Mouse (Mus musculus) stomach, embryonic 16.5 days (tissue): Measurements from ENCODE around the gene Pnp2. TPM values are rescaled to one million over a fixed set of nuclear protein-coding genes. Genes with fewer than 3 reads are reported as not detected.

Experiments used
- ATAC-seq: fragments of 200-750 bp; cut with Nextera tagmentation; 2 replicates; pipeline ENCODE4 v1.8.0; 2017; ENCODE audit warnings: moderate number of reproducible peaks, moderate TSS enrichment; ENCODE audit not compliant: insufficient read depth, low FRiP score
- H3K27ac ChIP-seq: fragments of 300-500 bp; sonication (generic); 2 replicates; pipeline ENCODE4 v1.5.1; 2014; ENCODE audit warnings: low read length
- H3K27me3 ChIP-seq: fragments of 300-500 bp; sonication (generic); 2 replicates; pipeline ENCODE4 v1.6.1; 2014; ENCODE audit warnings: low read length, control low read depth, mixed read lengths; ENCODE audit not compliant: control insufficient read depth, insufficient read depth
- H3K36me3 ChIP-seq: fragments of 300-500 bp; sonication (generic); 2 replicates; pipeline ENCODE4 v1.6.1; 2014; ENCODE audit warnings: low read length; ENCODE audit not compliant: control insufficient read depth, insufficient read depth
- H3K4me1 ChIP-seq: fragments of 300-500 bp; sonication (generic); 2 replicates; pipeline ENCODE4 v1.6.1; 2014; ENCODE audit warnings: low read length, control low read depth, mixed read lengths; ENCODE audit not compliant: control insufficient read depth, insufficient read depth
- H3K4me2 ChIP-seq: fragments of 300-500 bp; sonication (generic); 2 replicates; pipeline ENCODE4 v1.6.1; 2014; ENCODE audit warnings: low read depth, low read length, mixed read lengths
- H3K4me3 ChIP-seq: fragments of 300-500 bp; sonication (generic); replicated peaks from 2 replicates; pipeline ENCODE4 v1.5.1; 2014; ENCODE audit warnings: mild to moderate bottlenecking, low read length
- H3K9ac ChIP-seq: fragments of 300-500 bp; sonication (generic); 2 replicates; pipeline ENCODE4 v1.6.1; 2014; ENCODE audit warnings: low read length
- H3K9me3 ChIP-seq: fragments of 300-500 bp; sonication (generic); replicated peaks from 2 replicates; pipeline ENCODE4 v1.6.1; 2016; ENCODE audit warnings: low read length, control low read depth; ENCODE audit not compliant: control insufficient read depth
- WGBS: fragments of 180-500 bp; shearing (Covaris S2); extraction: QIAGEN DNeasy Blood & Tissue Kit; methylation state at CpG from one replicate; pipeline ENCODE4 v1.1.7; 2014; 5-methylcytosine and 5-hydroxymethylcytosine counted together
- polyA plus RNA-seq: library from polyadenylated mRNA; unstranded; fragments of >200 nt; fragmentation: Nextera tagmentation; extraction: Ambion mirVana; gene quantifications from 2 replicates; pipeline ENCODE4 v1.2.1, GENCODE M21; 2015

The Pnp2 gene
- polyA plus RNA-seq, 1 experiment from 2014 or later, result 1.6 TPM

DNA sequence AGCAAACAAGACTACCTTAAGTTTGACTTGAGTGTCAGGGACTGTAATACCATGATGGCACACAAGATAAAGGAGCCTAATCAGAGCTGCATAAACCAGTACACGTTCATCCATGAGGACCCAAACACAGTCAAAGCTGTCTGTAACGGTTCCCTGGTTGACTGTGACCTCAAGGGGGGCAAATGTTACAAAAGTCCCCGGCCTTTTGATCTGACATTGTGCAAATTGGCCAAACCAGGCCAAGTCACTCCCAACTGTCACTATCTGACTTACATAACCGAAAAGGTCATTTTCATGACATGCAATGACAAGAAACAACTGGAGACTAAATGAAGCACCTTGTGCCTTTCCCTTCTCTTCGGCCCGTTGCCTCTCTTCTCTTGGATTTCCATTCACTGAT is 53.8 kb downstream of the Pnp2 start:
- H3K4me1 ChIP-seq, result peaks cover 5% of the 10 kb centered on the region; the same call in 1 of the 2 replicates
- H3K36me3 ChIP-seq, result no peaks in the 10 kb centered on the region
- 79% methylated on average over 6 of the region's 6 CpGs for WGBS
- no peak overlapping the region for H3K9ac ChIP-seq
- H3K4me2 ChIP-seq, result no peak overlapping the region
- H3K27ac ChIP-seq, result peak overlapping the region; percentile 80; the same call in 1 of the 2 replicates
- no peaks in the 10 kb centered on the region; the same call in 1 of the 2 replicates for H3K9me3 ChIP-seq
- H3K4me3 ChIP-seq, result no peak overlapping the region
- no peak for ATAC-seq
- no peaks in the 10 kb centered on the region for H3K27me3 ChIP-seq

Other genes with a start within 250 kb of the Pnp2 start
- not detected in 2 replicates for gene Olfr748, start 248.6 kb upstream of the Pnp2 start, polyA plus RNA-seq
- not detected in 2 replicates for gene Olfr749, start 210.9 kb upstream of the Pnp2 start, polyA plus RNA-seq
- gene Ttc5, start 170.5 kb upstream of the Pnp2 start, polyA plus RNA-seq, result 58.5 and 61.4 TPM in 2 replicates
- gene Ccnb1ip1, start 148.3 kb upstream of the Pnp2 start, polyA plus RNA-seq, result not detected in 2 replicates
- gene Parp2, start 148.2 kb upstream of the Pnp2 start, polyA plus RNA-seq, result 56.4 and 62.2 TPM in 2 replicates
- gene Tep1, start 85.4 kb upstream of the Pnp2 start, polyA plus RNA-seq, result 9.7 and 11.5 TPM in 2 replicates
- 0.26 and 0.49 TPM in 2 replicates for gene Klhl33, start 58.5 kb upstream of the Pnp2 start, polyA plus RNA-seq
- gene Osgep, start 31.1 kb upstream of the Pnp2 start, polyA plus RNA-seq, result 130 and 140 TPM in 2 replicates
- 149 and 166 TPM in 2 replicates for gene Apex1, start 31.0 kb upstream of the Pnp2 start, polyA plus RNA-seq
- gene Pip4p1, start 25.1 kb upstream of the Pnp2 start, polyA plus RNA-seq, result 45.2 and 47.6 TPM in 2 replicates
- gene Pnp, start 24.9 kb upstream of the Pnp2 start, polyA plus RNA-seq, result 74.9 and 75.2 TPM in 2 replicates
- gene Gm49342, start 11.5 kb upstream of the Pnp2 start, polyA plus RNA-seq, result not detected in 2 replicates
- gene Rnase10, start 51.8 kb downstream of the Pnp2 start, polyA plus RNA-seq, result 0.23 and 0.54 TPM in 2 replicates
- not detected in 2 replicates for gene Rnase9, start 85.9 kb downstream of the Pnp2 start, polyA plus RNA-seq
- not detected in 2 replicates for gene Rnase11, start 94.2 kb downstream of the Pnp2 start, polyA plus RNA-seq
- gene Rnase12, start 101.7 kb downstream of the Pnp2 start, polyA plus RNA-seq, result 0.45 TPM in 1 of 2 replicates, not detected in the other
- not detected in 2 replicates for gene Olfr750, start 118.4 kb downstream of the Pnp2 start, polyA plus RNA-seq
- 151 and 166 TPM in 2 replicates for gene Rnase4, start 135.1 kb downstream of the Pnp2 start, polyA plus RNA-seq
- 39.4 and 41.6 TPM in 2 replicates for gene Ang, start 135.2 kb downstream of the Pnp2 start, polyA plus RNA-seq
- gene Eddm3b, start 158.4 kb downstream of the Pnp2 start, polyA plus RNA-seq, result not detected in 2 replicates
- gene Rnase6, start 167.9 kb downstream of the Pnp2 start, polyA plus RNA-seq, result 1.9 and 2.9 TPM in 2 replicates
- 117 and 170 TPM in 2 replicates for gene Rnase1, start 190.8 kb downstream of the Pnp2 start, polyA plus RNA-seq
- not detected in 2 replicates for gene Rnase2b, start 206.3 kb downstream of the Pnp2 start, polyA plus RNA-seq
- gene Ang2, start 243.2 kb downstream of the Pnp2 start, polyA plus RNA-seq, result not detected in 2 replicates
- not detected in 2 replicates for gene Ear14, start 247.4 kb downstream of the Pnp2 start, polyA plus RNA-seq